Mouse (Mus musculus): Measurements from ENCODE around the gene Iapp. TPM values are rescaled to one million over a fixed set of nuclear protein-coding genes. Genes with fewer than 3 reads are reported as not detected.

The Iapp gene
- polyA plus RNA-seq (2014; fragmentation: Illumina TruSeq; extraction: RNeasy Lipid Tissue Mini Kit (QIAGEN cat#74804); ENCODE audit: low read depth, low replicate concordance): not detected

DNA sequence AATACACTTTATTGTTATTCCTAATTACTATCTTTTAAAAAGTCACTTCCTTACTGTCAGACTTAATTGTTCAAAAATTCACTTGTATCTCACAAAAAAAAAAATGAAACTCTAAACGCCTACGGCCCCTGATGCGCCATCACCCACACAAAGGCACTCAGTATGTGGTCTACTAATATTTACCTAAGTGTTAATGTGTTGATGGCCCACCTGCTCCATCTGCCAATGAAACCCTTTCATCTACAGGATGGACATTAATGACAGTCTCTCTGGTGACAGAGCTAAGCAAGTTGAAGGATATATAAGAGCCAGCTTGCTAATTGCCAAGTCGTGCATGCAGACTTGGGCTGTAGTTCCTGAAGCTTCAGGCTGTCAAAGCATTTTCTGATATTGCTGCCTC is at the start of gene Iapp:
TSS of gene Iapp (plus strand) at position 326 of the 400 bp plus-strand sequence.

DNA sequence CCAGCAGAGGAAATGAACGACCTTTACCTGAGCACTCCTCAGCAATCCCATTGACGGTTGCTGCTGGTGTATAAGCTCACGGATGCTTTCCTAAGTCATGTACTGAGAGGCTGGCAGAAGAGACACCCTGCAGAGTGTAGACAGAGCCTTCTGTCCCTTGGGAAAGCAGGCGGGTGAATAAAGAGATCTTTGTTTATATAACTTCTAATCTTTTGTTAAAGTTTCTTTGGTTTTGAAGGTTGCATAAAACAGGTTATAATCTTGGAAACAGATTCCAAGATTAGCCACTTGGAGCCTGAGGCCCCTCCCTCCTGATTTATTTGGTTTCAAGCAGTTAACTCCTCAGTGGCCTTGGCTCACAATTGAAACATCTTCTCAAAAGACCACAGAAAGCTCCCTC is 24.7 kb downstream of the Iapp start, which contains the start of gene Slco1a5:
TSS of gene Slco1a5 (minus strand) at position 101 of the 400 bp plus-strand sequence.

DNA sequence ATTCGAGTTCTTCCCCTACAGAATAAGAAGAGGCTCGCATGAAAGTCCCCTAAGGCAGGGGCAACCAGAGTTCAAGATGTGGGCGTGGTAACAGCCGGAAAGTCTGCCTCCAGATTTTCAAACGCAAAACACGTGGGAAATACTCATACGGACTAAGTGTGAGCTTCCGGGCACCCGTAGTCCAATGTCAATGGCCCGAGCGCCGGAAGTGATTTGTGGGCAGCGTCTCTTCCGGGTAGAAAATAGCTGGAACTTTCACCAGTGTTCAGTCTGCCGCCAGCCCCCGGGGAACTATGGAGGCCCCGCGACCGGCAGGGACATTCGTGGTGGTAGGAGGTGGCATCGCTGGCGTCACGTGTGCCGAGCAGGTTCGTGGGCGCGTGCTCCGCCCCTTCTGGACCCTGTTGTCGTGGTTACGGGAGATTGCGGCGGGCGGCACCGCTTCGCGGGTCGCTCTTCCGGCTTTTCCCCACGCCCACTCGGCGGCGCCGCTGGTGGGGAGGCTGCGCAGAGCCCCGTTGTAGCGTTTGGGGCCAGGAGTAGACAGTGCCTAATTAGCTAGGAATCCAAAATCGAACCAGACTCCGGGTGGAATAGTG is 47.3 kb downstream of the Iapp start, which contains the start of gene Pyroxd1:
TSS of gene Pyroxd1 (plus strand) at position 215 of the 599 bp plus-strand sequence.

Other genes with a start within 250 kb of the Iapp start
- not detected for gene Slco1a6, start 89.9 kb upstream of the Iapp start, polyA plus RNA-seq (2014; fragmentation: Illumina TruSeq; extraction: RNeasy Lipid Tissue Mini Kit (QIAGEN cat#74804); ENCODE audit: low read depth, low replicate concordance)
- gene Slco1a5, start 24.6 kb downstream of the Iapp start, polyA plus RNA-seq (2014; fragmentation: Illumina TruSeq; extraction: RNeasy Lipid Tissue Mini Kit (QIAGEN cat#74804); ENCODE audit: low read depth, low replicate concordance): not detected
- gene Pyroxd1, start 47.2 kb downstream of the Iapp start, polyA plus RNA-seq (2014; fragmentation: Illumina TruSeq; extraction: RNeasy Lipid Tissue Mini Kit (QIAGEN cat#74804); ENCODE audit: low read depth, low replicate concordance): 29.9 TPM
- gene Recql, start 88.7 kb downstream of the Iapp start, polyA plus RNA-seq (2014; fragmentation: Illumina TruSeq; extraction: RNeasy Lipid Tissue Mini Kit (QIAGEN cat#74804); ENCODE audit: low read depth, low replicate concordance): 19.5 TPM
- gene Golt1b, start 88.8 kb downstream of the Iapp start, polyA plus RNA-seq (2014; fragmentation: Illumina TruSeq; extraction: RNeasy Lipid Tissue Mini Kit (QIAGEN cat#74804); ENCODE audit: low read depth, low replicate concordance): 78.5 TPM
- gene Spx, start 115.0 kb downstream of the Iapp start, polyA plus RNA-seq (2014; fragmentation: Illumina TruSeq; extraction: RNeasy Lipid Tissue Mini Kit (QIAGEN cat#74804); ENCODE audit: low read depth, low replicate concordance): 0.41 TPM
- 11.1 TPM for gene Gys2, start 174.7 kb downstream of the Iapp start, polyA plus RNA-seq (2014; fragmentation: Illumina TruSeq; extraction: RNeasy Lipid Tissue Mini Kit (QIAGEN cat#74804); ENCODE audit: low read depth, low replicate concordance)
- 44.2 TPM for gene Ldhb, start 209.5 kb downstream of the Iapp start, polyA plus RNA-seq (2014; fragmentation: Illumina TruSeq; extraction: RNeasy Lipid Tissue Mini Kit (QIAGEN cat#74804); ENCODE audit: low read depth, low replicate concordance)

Data from adrenal gland, adult 10 weeks (tissue).